Mouse (Mus musculus): ENCODE results near the gene Notch2.

Notch2 gene

DNA sequence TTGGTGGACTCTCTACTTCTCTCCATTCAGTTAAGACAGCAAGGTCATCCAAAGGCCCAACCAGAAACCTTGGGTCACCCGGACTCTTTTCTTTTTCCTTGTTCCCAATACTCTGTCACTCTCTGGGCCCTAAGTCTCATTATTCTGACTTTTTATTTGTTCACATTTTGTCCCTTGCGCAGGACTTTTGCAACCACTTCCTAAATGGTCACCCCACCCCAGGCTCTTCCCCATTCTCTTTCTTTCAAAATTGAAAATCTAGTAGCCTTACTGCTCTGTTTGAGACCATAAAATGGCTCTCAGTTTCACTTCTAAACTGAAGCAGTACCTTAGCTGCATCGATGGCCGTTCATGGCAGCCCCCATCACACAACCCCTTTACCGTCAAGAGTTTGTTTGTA lies 18.5 kb upstream of the Notch2 start:
- in situ Hi-C loops (cut with MboI), result no loop called here

DNA sequence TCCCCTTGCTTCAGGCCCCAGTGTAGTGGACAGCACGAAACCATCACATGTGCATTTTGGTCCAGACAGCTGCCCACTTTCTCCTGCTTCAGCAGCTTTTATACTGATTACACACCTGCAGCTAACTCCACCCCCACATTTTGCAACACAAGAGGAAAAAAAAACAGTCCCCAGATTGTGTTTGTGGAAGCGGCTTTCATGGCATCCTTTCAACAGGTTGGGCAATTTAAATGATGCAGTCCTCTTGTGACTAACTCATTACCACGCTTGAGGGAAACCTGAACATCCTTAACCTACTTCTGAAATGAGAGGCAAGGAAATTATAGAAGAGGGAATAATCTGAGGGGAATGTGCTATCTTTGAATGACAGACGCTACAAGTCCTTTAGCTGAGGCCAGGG lies 15.0 kb upstream of the Notch2 start:
- in situ Hi-C loops (cut with MboI), result no loop called here

DNA sequence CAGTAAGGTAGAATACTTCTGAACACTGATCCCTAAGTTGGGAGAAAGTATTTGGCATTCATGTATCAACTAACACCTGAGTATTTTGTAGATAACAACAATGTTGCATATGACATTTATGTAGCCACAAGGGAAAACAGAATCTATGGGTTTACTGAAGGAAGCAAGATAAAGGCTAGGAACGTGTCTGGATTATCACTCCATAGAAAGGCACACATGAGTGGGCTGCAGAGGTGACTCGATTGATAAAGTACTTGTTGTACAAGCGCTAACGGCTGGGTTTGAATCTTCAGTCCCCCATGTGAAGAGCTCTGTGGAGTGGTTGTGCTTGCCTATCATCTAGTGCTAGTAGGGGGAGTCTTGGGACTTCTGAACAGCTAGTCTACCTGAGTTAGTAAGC lies 9.8 kb upstream of the Notch2 start:
- in situ Hi-C loops (cut with MboI), result no loop called here

DNA sequence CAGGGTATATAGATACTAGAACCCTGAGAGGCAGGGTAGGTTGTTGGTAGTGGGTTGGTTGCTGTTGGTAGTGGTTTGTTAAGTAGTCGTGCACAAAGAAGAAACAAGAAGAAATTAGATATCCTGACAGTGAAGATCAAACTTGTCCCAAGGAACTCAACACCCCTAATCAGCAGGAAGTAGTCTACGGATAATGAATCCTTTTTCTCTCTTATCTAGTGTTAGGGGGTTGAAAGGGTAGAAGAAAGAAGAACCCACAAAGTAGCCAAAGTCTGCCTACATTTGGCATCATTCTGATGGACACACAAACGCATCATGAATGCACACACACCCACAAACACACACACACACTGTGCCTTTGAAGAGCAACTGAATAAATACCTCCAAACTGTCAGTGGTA lies 9.1 kb upstream of the Notch2 start:
- in situ Hi-C loops (cut with MboI), result no loop called here

DNA sequence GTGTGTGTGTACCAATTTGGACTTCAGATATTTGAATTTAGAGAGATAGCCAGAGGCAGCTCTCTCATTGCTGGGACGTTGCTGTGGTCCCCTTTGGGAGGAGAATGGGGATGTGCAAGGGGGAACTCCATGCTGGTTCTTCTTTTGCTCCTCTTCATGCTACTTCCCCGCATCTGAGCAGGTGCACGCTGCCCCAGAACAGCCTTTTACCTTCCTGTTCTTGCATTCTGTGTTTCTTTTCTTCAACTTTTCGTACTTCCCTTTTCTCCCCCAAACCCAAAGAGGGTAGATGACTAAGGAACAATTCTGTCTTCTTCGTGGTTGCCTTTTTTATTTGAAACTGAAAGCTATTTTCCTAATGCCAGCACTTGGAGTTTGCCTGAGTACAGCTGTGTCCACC lies 8.0 kb upstream of the Notch2 start:
- in situ Hi-C loops (cut with MboI), result no loop called here

DNA sequence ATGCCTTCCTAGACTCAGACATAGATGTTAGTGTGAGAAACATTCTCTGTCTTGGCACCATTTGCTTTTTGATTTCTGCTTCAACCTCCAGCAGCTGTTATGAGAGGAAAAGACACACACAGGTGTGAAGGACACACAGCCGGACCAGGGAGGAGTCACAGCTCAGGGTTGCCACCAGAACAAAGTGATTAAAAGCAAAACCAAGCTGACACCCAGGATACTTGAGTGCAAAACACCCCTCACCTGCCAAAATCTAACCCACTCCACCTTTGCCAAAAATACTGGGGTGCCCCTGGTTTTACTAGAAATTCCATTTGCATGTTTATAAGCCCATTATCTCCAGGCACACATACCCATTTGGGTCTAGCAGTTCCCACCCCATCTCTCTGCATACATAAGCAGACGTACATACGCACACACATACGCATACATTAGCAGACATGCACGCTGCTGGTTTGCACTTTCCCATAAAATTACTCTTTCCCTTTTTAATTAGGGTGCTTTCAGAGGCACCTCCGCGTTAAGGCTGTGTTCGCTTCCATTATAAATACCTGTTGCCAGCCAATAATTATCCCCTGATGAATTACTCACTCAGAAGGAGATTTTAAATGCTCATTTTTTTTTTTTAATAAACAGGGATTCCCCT lies 7.2 kb upstream of the Notch2 start:
- in situ Hi-C loops (cut with MboI), result no loop called here

DNA sequence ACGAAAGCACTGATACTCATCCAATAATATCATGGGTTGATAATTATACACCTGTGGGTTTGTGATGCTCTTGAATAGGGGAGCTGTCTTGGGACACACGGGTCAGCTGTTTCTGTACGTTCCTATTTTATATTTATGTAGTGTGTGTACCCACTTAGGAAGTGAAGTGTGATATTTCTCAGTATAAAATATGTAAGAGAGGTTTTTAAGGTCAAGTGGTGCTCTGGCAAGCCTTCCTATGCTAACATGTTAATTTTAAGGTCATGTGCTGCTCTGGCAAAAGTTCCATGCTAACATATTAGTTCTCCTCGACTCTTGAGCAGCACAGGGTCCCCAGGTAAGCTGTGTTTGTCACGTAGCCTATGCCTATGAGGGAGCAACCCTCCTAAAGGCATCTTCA lies 6.4 kb upstream of the Notch2 start:
- in situ Hi-C loops (cut with MboI), result no loop called here

DNA sequence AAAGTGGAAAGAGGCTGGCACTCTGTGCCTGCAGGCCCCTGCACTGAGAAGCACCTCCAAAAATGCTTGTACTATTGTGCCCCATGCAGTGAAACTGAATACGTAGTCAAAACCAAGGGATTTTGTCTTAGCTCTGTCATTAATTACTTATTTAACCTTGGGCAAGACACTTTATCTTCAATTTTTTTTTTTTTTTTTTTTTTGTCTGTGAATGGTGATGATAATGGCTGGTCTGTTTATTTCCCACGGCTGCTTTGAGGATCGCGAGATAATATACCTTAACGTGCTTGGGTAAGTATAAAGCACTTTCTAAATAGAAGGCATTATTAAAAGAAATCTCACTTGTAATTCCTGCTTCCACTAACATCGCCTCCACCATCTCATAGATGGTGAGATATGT lies 5.2 kb upstream of the Notch2 start:
- in situ Hi-C loops (cut with MboI), result no loop called here

DNA sequence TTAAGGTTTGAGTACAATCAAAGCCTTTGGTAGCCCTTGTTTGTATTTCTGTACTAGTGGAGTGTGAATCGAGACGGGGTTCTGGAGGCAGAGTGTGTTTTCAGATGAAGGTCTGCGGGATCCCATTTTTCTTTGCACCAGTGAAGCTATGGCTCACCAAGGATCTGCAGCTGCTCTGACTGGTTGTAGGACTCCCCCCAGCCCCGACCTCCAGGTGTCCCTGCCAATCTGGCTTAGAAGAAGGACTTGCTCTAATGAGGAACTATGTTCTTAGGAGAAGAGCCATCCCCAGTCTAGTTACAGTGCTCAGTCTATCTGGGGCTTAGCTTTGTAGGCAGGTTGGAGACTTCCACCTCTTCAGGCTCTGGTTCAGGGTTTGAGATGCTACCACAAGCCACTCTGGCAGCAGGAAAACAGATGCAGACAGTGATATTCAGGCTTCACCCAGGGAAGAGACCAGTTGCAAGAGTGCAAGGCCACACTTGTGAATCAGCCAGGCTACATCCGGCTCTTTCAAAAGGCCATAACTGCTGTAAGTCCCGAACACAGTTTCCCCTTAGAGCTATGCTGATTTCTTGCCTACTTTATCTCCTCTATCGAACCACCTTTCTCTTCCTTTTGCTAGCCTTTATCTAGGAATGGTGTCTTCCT lies 4.0 kb upstream of the Notch2 start:
- in situ Hi-C loops (cut with MboI), result no loop called here

DNA sequence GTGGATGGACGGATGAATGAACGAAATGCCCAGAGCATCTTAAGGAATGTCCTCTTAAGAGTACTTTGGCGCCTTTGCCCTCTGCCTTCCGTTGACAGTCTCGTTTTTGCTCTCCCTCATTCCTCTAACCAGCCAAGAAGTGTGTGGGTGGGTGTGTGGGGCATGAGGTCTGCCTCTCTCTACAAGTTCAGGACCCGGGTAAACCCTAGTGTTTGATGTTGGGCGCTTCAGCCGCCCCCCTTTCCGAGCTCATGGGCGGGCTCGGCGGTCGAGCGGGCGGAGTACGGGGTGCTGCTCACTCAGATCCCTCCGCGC lies 284 bp upstream of the Notch2 start:
- in situ Hi-C loops (cut with MboI), result no loop called here

DNA sequence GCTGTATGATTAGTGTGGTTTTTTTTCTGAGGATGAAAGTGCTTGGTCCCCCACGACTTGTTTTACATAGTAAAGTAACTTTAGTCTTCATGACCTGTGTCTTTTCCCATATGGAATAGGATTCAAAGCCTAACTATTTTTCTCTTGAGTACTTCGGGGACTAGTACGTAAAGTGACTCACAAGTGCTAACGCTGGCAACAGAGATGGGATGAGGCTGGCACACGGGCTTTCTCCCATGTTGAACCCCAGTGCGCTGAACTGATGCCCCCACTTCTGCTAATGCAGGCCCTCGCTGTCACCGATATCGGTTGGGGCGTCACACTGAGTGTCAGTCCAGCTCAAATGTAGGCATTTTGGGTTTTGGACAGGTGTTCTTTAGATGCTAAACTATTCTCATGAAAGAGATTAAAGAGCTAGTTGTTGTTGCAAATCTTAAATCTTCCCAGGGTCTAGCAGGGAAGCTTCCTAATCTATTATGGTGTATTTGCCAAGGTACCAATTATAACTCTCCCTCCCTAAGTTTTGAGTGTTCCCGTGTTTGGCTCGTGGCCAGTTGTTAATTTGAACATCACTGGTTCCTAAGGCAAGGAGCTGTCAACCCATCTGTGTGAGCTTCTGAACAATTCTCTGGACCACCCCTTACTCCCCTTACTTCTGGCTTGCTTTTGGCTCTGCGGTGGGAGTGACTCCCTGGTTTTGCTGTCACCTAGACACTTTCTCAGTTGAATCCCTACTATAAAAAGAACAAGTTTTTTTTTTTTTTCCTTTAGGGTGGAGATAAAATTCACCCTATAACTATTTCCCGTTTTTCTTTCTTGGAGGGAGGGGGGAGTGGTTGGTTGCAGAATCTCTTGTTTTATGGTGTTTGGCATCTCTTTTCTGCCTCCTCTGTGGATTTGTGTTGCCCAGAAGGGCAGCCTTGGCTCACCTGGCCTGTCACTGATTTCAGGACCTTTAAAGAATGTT lies 2.2 kb downstream of the Notch2 start:
- in situ Hi-C loops (cut with MboI), result no loop called here

DNA sequence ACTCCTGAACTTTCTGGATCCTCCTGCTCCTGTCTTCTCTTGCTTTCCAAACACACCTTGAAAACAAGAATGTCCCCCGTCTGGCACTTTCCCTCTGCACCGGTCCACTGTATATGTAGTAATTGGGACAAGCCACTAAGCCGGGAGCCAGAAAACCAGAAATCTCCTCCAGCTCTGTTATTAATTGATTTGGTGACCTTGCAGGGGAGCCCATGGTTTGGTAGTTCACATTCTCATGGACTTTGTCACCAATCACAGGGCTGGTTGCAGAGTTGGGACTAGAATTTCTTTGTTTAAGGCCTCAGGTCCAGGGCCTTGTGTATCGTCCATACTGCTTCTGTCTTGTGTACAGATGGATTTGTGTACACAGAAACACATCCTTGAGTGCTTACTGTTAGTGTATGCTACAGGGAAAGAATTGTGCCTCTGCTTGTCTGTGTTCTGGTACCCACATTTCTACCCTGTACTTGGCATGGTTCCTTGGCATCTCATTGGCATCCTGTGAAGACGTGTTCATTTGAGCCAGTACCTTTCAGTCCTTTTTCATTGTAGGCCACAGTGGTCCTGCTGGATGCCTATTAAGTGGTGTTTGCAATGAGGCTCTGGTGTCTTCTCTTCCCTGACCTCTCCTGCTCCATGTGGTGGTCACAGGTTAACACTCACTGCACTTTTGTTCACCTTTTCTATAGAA lies 3.7 kb downstream of the Notch2 start:
- in situ Hi-C loops (cut with MboI), result no loop called here

DNA sequence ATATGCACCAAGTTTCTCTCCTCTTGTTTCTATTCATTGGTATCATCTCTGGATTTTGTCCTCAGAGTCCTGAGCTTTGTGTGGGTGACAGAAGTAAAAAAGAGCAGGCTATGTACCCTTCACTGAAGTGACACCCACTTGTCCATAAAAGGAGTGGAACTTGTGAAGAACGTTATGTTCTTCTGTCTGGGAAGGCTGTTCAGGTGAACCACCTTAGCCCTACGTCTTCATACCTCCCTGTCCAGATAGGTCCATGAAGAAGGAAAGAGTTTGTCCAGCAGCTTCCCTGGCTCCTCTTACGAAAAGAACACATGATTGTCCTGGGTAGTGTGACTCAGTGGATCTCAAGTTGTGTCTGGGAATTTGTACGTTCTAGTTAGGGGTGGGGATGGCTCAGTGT lies 4.9 kb downstream of the Notch2 start:
- in situ Hi-C loops (cut with MboI), result no loop called here

DNA sequence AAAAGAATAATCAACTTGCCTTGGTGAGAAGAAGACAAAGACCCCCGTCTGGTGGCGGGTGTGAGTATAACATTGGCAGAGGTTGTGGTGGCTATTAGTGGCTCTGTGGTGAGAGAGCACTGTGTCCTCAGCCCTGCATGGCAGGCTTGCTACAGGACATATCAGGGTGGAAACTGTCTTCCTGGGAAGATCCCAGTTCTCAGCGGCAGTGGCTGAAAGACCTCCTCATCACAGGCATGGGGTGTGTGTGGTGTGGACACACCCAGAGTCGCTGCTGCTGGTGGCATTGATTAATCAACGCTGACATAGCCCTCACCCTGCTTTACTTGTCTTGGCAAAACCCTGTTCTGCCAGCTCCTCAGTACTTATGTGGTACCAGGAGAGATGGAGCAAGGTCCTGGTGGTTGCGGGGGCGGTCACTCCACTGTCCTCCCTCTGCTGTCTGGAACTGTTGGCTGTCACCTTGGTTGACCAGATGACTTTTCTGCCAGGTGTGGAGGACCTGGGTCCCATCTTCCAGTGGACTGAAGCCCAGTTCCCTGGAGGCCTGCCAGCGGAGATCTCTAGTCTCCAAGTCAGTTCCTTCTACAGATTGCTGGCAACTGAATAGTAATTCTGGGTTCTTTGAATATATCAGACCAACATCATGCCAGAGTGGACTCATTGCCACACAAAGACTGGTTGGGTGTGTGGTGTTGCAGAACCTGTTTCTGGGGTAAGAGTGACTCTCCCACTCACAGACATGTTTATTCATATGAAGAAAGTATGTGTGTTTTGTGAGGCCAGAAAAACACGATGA lies 7.3 kb downstream of the Notch2 start:
- in situ Hi-C loops (cut with MboI), result no loop called here

DNA sequence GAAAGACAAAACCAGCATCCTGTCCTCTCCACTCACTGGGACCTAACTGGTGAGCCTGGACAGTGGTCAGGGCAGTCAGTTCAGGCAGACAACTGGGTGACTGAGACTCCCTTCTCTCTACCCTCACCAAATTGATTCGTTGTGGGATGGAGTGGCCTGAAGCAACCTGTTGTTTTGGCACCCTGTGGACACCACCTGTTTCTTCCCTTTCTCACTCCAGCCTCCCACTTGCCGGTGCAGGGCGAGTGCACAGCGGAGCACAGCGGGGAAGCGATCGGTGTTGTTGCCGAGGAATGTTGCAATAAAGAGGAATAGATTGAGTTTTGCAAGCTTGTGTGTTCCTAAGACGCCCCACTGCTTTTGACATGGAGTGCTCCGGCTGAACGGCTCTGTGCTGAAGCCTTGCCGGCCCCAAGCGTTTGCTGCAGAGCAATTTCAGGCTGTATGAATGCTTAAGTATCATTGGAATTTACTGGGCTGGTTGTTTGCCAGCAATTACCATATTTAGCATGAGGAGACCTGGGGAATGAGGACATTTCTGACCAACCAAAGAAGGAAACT lies 11.0 kb downstream of the Notch2 start:
- in situ Hi-C loops (cut with MboI), result no loop called here

DNA sequence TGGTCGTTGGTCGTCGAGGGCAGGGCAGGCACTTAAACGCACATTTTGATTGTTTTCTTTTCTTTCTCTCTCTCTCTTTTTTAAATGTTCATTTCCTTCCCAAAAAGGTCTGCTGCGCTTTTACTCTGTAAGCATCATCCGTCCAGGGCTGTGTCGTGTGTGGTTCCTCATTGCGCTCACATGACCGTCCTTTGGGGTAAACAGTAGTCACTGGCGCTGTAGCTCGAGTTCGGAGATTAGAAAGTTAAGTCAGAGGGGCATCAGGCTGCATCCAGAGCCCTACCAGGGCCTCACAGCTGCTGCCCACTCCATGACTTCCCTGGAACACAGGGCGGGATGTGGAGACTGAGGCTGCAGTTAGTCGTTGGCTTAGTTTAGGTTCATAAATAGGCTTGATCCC lies 12.2 kb downstream of the Notch2 start:
- in situ Hi-C loops (cut with MboI), result no loop called here

DNA sequence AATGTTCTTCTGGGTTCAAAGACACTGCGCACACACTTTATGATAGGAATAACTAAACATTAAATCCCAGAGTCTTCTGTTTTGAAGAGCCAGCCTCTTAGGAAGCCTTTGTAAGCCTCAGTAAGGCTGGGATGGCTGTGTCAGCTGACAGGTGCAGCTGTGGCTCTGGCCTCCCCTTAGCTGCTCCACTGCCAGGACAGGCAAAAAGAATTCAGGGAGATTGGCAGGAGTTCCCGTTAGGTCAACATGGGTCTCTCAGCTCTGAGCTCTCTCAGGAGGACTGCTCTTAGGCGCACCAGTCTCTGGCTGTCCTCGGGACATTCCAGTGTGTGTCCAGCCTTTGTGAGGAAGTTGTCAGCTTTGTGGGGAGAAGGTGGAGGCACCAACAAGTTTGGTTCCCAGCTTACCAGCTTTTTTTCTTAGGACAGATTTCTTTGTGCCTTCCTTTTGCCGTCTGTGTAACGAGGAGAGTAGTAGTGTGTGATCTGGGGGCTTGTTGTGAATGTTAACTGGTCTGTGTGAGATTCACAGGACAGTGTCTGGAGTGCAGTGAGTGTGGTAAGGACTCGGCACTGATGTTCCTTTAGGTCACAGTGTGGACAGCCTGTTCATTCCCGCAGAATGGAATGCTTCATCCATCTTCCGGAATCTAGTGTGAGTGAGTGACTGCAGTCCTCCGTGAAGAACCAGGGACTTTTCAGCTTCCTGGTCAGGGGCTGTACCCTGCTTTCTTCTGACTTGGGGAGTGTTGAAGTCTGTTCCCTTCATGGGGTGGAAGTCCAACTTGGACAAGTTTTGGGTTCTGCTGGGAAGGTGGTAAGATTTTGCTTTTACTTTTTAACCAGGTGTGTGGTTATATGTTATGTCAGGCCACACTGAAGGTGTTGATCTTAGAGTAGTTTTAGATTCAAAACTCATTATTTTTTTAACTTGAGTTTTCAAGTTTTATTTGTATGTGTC lies 12.9 kb downstream of the Notch2 start:
- in situ Hi-C loops (cut with MboI), result no loop called here

DNA sequence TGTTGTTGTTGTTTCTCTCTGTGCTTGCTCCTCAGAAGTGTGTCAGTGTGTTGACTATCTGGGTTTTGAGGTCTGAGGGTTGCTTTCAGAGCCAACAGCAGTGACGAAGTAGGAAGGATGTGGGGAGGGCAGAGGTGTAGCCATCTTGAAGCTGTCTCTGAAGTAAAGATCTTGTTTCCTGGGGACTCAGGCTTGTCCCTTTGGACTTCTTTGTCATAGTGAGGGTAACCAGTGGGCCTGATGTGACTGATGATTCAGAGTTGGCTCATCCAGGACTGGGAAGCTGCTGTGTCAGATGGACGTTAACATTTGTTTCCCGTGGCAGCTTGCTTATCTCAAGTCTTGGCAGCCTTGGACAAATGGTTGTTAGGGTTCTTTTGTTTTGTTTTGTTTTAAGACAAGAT lies 14.0 kb downstream of the Notch2 start:
- in situ Hi-C loops (cut with MboI), result no loop called here

DNA sequence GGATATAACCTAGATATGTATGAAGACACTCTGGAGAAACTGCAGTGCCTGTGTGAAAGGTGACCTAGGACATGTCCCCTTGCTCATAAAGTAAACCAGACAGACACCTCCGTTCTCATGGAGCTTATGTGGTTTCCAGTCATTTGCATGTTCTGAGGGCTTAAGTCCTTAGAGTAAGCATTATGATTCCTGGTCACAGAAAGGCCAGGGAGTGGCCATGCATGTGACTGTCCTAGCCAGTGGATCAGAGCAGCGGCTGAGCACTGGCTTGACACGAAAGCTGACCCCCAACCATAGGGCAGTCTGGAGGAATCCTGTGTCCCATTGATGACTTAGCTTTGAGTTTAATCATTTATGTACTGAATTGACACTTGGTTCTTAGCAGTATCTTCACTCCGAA lies 14.7 kb downstream of the Notch2 start:
- in situ Hi-C loops (cut with MboI), result no loop called here

DNA sequence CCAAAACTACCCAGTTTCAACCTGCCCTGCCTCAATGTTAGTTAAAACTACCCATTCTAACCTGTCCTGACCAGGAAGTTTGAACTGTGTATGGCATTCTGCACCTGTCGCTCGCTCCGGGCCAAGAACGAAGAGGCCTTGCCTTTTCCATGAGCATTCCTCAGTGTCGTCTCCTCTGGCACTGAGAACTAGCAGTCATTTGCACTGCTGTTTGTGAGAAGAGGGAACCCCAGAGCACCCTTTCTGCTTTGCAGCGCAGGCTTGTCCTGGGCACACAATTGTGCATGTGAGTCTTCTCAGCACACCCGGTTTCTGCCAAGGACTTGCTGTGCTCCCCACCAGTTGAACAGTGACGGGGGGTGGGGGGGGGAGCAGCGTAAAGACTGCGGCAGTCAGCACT lies 15.6 kb downstream of the Notch2 start:
- in situ Hi-C loops (cut with MboI), result no loop called here

Measured in mature B cell (primary cell).